Mouse (Mus musculus): ENCODE measurements around the gene Prrg1. TPM values are rescaled to one million over a fixed set of nuclear protein-coding genes. Genes with fewer than 3 reads are reported as not detected.

Gene Prrg1
- polyA plus RNA-seq, 1 experiment: 2.1 TPM

Other genes starting within 250 kb of the Prrg1 start
- gene 4930480E11Rik, start 214.3 kb downstream of the Prrg1 start, polyA plus RNA-seq (2012; rRNA removed): not detected in 2 replicates
- not detected in 2 replicates for gene Fam47c, start 153.9 kb upstream of the Prrg1 start, polyA plus RNA-seq (2012; rRNA removed)